Mouse (Mus musculus): ENCODE results near the gene Zfp324.
A peak's percentile ranks its signal among the peaks of the same experiment; 100 is the strongest.

Gene Zfp324

DNA sequence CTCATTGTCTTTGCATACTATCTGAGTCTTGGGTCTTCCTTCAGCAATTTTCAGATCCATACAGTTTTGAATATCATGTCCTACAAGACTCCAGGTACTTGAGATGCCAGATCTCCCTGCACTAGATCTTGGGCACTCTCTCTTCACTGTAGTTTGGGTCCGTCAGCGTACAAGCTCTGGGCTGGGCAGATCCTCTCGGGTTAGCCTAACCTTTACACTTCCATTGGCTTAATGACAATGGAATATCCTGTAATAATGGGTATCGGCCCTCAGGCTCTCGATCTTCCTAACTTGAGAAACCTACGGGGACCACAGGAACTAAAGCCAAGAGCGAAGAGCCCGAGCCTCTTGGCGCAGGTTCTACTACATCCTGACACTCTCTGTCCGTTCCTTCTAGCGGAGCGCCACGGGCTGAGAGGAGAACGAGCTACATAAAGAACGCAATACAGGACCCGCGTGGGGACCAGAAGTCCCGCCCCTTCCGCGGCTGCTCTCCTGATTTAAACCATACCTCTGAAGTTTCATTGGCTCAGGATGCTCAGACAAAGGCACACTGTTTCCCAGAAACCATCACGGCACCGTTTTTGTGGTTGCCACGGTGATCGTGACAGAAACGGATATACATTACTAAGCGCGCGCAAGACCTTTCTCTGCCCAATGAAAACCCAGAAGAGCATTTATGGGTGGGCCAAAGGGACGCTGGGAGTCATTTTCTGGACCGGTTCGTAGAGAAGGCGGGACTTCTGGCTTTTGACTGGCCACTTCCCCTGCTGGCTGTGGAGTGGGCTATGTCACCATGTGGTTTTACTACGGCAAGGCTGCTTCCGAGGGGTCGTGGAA is 16.4 kb upstream of the Zfp324 start:
- DNase-seq (ENCODE audit: low read depth, low spot score) = peak; percentile 98
- Histone ChIP-seq H3K36me3 (ENCODE audit: control insufficient read depth, insufficient read depth, low read length, poor library complexity, severe bottlenecking) (no peaks in the 10 kb centered on the region), H3K27me3 (ENCODE audit: control insufficient read depth, insufficient read depth, low read length, poor library complexity, severe bottlenecking) (no peaks in the 10 kb centered on the region)

DNA sequence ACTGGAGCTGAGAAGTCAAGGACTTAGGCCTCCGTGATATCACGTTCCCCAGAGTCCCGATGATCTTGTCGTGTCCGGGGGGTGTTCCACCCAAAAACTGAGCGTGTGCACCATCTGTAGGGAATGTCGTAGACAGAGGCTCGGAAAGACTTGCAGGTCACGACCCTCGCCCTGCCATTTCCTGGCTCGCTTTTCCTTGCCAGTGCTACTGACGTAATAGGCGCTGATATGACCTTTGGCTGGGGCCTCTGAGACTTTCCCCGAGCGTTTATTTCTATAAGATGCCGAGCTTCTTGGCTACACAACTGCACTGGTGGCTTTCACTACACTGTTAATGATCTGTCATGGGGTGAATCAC is 15.8 kb upstream of the Zfp324 start:
- Histone ChIP-seq H3K27me3 (ENCODE audit: control insufficient read depth, insufficient read depth, low read length, poor library complexity, severe bottlenecking) (no peaks in the 10 kb centered on the region), H3K36me3 (ENCODE audit: control insufficient read depth, insufficient read depth, low read length, poor library complexity, severe bottlenecking) (no peaks in the 10 kb centered on the region)
- no peak for DNase-seq (ENCODE audit: low read depth, low spot score)

DNA sequence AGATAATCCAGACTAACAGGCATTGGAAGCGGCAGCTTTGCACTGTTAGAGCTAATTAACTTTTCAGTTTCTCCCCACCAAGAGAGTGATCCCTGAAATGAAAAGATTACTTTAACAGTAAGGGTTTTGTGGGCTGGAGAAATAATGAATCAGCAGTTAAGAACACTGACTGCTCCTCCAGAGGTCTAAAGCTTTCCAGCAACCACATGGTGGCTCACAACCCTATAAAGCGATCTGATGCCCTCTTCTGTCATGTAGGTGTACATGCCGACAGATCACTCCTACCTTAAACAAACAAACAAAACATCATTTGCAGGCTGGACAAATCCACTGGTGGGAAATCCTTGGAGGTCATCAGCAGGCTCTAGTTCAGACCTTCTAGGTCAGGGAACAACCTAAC is 10.7 kb upstream of the Zfp324 start:
- peak; percentile 22 for DNase-seq (ENCODE audit: low read depth, low spot score)
- Histone ChIP-seq H3K27me3 (ENCODE audit: control insufficient read depth, insufficient read depth, low read length, poor library complexity, severe bottlenecking) (no peaks in the 10 kb centered on the region), H3K36me3 (ENCODE audit: control insufficient read depth, insufficient read depth, low read length, poor library complexity, severe bottlenecking) (no peaks in the 10 kb centered on the region)

DNA sequence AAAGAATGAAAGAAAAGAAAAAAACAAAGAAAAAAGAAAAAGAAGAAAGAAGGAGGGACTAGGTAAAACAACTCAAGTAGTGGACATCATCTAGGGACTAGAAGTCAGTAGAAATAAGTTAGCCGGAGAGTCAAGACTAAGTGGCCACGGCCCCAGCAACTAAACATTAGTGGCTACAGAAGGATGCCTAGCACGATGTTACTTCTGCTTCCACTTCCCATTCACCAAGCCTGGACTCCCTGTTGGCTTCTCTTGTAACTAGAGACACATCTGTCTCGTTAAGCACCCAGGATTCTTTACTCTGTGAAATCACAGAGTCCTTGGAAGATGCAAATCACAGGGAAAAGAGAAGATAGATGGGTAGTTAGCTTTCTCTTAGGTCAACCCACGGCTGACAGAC is 8.1 kb upstream of the Zfp324 start:
- Histone ChIP-seq H3K36me3 (ENCODE audit: control insufficient read depth, insufficient read depth, low read length, poor library complexity, severe bottlenecking) (no peaks in the 10 kb centered on the region), H3K27me3 (ENCODE audit: control insufficient read depth, insufficient read depth, low read length, poor library complexity, severe bottlenecking) (no peaks in the 10 kb centered on the region)
- DNase-seq (ENCODE audit: low read depth, low spot score) = no peak

DNA sequence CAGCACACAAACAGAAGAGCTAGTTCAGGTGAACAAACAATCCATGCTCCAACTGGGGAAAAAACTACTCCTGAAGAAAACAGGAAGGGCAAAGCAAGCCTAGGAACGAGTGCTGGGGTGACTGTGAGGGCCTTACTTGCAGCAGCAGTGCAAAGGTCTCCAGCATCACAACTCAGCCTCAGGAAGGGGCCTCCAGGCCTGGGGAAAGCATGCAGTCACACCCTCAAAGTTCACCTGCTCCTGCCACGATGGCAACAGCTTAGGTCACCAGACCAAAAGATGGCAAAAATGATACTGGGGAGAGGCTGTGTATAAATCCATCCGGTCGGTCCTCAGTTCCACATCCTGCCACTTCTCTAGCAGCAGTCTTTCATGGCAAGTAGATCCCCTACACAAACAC is 6.7 kb upstream of the Zfp324 start:
- no peak for DNase-seq (ENCODE audit: low read depth, low spot score)
- Histone ChIP-seq H3K27me3 (ENCODE audit: control insufficient read depth, insufficient read depth, low read length, poor library complexity, severe bottlenecking) (no peaks in the 10 kb centered on the region), H3K36me3 (ENCODE audit: control insufficient read depth, insufficient read depth, low read length, poor library complexity, severe bottlenecking) (no peaks in the 10 kb centered on the region)

DNA sequence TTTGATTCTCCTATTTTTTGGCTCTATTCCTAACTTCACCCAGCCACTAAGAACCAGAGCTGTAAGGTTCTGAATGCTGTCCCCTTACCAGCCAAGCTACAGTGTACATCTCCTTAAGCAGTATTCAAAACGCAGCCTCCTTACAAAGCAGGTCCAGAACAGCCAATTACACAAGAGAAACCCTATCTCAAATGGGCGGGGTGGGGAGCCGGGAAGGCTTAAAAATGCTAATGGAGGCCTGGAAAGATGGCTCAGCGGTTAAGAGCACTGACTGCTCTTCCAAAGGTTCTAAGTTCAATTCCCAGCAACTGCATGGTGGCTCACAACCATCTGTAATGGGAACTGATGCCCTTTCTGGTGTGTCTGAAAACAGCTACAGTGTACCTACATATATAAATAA is 5.9 kb upstream of the Zfp324 start:
- no peaks in the 10 kb centered on the region for H3K36me3 ChIP-seq (ENCODE audit: control insufficient read depth, insufficient read depth, low read length, poor library complexity, severe bottlenecking)
- DNase-seq (ENCODE audit: low read depth, low spot score) = no peak
- H3K27me3 ChIP-seq (ENCODE audit: control insufficient read depth, insufficient read depth, low read length, poor library complexity, severe bottlenecking) = no peaks in the 10 kb centered on the region

DNA sequence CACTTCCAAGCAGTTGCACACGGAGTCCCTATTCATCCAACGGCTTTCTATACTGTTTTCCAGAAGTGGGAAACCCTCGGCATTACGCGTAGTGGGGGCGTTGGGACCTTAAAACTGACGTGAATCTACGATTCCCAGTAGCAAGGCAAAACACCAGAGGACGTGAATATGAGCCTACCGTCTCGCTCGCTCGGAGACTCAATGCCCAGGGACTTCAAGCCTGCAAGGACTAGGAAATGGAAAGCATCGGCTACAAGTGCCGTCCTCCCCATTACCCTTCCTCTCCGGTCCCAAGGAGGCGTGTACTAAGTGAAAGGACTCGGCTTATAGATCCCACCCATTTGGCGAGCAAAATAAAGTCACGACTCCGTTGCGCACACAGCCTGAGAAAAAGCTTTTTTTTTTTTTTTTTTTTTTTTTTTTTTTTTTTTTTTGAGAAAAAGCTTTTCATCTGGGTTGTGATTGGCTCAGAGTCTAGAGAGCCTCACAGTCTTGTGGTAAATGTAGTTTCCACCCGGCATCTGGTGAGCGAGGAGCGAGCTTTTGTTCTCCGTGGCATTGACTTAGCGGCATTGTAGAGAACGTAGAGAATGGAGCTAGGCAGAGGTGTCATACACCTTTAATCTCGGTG is 4.0 kb upstream of the Zfp324 start:
- DNase-seq (ENCODE audit: low read depth, low spot score) = peak; percentile 81
- no peaks in the 10 kb centered on the region for H3K27me3 ChIP-seq (ENCODE audit: control insufficient read depth, insufficient read depth, low read length, poor library complexity, severe bottlenecking)
- H3K36me3 ChIP-seq (ENCODE audit: control insufficient read depth, insufficient read depth, low read length, poor library complexity, severe bottlenecking) = no peaks in the 10 kb centered on the region

DNA sequence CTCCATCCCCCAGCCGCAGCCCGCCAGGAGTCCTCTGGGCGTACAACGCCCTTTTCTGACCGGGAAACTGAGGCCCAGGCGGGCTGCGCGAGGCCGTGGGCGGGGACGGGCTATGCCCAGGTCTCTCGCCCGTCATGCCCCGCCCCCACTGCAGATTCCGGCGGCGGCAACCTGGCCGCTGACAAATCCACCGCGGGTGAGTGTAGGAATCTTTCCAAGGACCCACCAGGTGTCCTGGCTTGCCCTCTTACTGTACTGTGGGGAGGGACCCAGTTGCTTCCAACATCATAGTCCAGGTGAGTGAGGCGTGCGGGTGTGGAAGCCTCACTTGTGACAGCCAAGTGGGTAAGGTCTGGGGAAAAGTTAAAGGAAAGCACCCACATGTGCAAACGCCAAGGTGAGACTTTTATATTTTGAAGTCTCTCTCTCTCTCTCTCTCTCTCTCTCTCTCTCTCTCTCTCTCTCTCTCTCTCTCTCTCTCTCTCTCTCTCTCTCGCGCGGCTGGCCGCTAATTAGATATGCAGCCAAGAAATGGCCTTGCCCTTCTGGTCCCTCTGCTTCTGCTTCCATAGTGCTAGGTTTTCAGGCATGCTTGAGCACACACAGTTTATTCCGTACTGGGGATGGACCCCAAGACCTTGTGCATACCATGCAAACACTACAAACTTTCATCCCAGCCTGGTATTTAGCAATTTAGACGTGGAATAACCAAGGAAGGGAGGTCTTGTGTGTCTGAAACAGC is 637 bp downstream of the Zfp324 start:
- DNase-seq (ENCODE audit: low read depth, low spot score) = peak; percentile 41
- no peaks in the 10 kb centered on the region for H3K27me3 ChIP-seq (ENCODE audit: control insufficient read depth, insufficient read depth, low read length, poor library complexity, severe bottlenecking)
- H3K36me3 ChIP-seq (ENCODE audit: control insufficient read depth, insufficient read depth, low read length, poor library complexity, severe bottlenecking) = peaks cover 2% of the 10 kb centered on the region; the same call in 1 of the 2 replicates

DNA sequence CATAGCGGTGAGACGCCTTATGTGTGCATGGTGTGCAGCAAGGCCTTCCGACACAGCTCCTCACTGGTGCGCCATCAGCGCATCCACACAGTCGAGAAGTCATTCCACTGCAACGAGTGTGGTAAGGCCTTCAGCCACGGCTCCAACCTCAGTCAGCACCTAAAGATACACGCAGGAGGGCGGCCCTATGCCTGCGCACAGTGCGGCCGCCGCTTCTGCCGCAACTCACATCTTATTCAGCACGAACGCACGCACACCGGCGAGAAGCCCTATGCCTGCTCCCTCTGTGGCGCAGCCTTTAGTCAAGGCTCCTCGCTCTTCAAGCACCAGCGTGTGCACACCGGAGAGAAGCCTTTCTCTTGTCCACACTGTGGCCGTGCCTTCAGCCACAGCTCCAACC is 5.3 kb downstream of the Zfp324 start:
- peaks cover 4% of the 10 kb centered on the region; the same call in 1 of the 2 replicates for H3K36me3 ChIP-seq (ENCODE audit: control insufficient read depth, insufficient read depth, low read length, poor library complexity, severe bottlenecking)
- H3K27me3 ChIP-seq (ENCODE audit: control insufficient read depth, insufficient read depth, low read length, poor library complexity, severe bottlenecking) = no peaks in the 10 kb centered on the region
- DNase-seq (ENCODE audit: low read depth, low spot score) = no peak

DNA sequence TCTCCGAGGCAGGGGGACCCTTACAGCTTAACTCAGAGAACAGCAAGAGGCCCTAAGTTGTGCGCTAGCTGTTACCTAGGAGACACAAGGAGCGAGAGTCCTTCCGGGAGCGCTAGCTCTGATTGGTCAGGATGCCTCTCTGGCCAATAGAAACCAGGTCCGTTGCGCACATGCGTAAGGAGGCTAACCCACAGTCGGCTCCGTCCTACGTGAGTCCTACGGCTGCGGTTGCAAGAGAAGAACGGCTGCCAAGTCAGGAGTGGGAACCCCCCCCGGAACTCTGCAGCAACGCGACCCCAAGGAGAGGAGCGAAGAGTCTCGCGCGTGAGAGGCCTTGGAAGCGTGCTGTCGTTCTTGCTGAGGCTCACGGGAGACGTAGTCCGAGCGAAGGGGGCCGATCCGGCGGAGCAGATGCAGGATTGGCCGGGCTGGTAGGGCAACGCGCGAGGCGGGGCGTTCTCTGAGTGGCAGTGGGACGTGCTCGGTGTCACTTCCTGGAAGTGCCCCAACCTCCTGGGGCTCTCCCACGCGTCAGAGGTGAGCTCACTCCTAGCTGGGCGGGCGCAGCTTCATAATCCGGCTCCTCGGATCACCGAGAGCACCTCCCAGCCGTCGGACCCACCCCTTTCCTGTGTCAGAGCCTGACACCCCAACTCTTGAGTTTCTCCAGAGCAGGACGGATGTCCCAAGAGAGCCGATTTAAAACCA is 12.2 kb downstream of the Zfp324 start, which contains the start of gene Zfp446:
Gene Zfp446, plus strand, starts transcription at position 167 of the 708 bp plus-strand sequence.
- H3K36me3 ChIP-seq (ENCODE audit: control insufficient read depth, insufficient read depth, low read length, poor library complexity, severe bottlenecking) = no peaks in the 10 kb centered on the region; the same call in 1 of the 2 replicates
- peak; percentile 98 for DNase-seq (ENCODE audit: low read depth, low spot score)
- no peaks in the 10 kb centered on the region for H3K27me3 ChIP-seq (ENCODE audit: control insufficient read depth, insufficient read depth, low read length, poor library complexity, severe bottlenecking)

DNA sequence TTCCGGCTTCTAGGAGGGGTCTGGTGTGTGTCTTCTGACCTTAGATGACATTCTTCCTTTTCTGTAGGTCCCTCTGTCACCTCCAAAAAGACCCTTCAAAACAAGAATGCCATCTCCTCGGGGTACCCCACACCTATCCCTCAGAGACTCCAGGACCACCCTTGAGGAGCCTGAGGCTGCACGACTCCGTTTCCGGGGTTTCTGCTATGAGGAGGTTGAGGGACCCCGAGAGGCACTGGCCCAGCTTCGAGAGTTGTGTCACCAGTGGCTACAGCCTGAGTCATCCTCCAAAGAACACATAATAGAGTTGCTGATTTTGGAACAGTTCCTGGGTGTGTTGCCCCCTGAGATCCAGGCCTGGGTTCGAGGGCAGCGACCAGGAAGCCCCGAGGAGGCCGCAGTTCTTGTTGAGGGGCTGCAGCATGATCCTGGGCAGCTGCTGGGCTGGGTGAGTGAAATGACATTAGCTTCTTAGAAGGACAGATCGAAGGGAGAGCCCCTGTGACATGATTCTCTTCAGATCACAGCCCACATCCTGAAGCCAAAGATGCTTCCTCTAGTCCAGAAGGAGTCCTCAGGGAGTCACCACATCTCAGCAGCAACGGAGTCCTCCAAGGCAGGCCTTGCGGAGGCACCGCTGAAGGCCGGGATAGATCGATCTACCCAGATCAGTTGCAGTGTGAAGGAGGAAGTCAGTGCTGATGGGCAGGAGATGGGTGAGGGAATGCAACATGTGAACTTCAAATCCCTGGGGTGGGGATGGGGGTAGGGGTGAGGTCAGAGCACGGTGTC is 13.5 kb downstream of the Zfp324 start:
- no peaks in the 10 kb centered on the region; the same call in 1 of the 2 replicates for H3K36me3 ChIP-seq (ENCODE audit: control insufficient read depth, insufficient read depth, low read length, poor library complexity, severe bottlenecking)
- DNase-seq (ENCODE audit: low read depth, low spot score) = peak; percentile 8
- no peaks in the 10 kb centered on the region for H3K27me3 ChIP-seq (ENCODE audit: control insufficient read depth, insufficient read depth, low read length, poor library complexity, severe bottlenecking)

DNA sequence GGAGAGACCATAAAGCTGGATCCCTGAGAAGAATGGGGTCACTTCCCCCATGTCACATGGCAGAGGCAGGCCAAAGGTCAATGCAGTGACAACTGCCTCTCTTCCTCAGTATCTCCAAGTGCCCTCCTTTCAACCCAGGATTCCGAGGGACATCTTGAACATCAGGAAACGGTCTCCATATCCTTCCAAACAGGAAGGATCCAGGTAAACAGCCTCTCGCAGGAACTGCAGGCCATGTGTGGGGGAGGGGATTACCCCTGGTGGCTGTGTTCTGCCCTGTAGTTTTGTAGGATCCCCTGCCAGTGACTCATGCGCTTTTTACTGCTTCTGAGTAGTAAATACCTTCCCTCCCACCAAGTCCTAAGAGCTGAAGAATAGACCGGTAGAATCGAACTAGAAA is 14.1 kb downstream of the Zfp324 start:
- Histone ChIP-seq H3K27me3 (ENCODE audit: control insufficient read depth, insufficient read depth, low read length, poor library complexity, severe bottlenecking) (no peaks in the 10 kb centered on the region), H3K36me3 (ENCODE audit: control insufficient read depth, insufficient read depth, low read length, poor library complexity, severe bottlenecking) (no peaks in the 10 kb centered on the region; the same call in 1 of the 2 replicates)
- no peak for DNase-seq (ENCODE audit: low read depth, low spot score)

DNA sequence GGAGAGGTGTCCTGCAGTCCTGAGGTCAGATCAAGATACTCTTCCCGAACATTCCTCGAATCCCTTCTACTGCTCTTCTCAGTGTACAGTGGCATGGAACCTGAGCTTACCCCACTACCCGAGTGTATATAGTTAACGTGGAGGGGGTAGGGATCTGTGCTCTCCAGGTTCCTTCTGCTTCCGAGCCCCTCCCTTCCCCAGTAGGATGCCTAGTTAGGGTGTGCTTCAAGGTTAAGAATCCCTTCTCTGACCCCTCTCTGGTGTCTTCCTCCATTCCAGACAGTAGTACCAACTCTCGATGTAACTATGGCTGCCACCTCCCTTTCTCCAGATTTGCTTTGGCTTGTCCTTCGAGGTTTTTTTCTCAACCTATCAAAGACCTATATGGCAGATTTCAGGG is 14.7 kb downstream of the Zfp324 start:
- Histone ChIP-seq H3K27me3 (ENCODE audit: control insufficient read depth, insufficient read depth, low read length, poor library complexity, severe bottlenecking) (no peaks in the 10 kb centered on the region), H3K36me3 (ENCODE audit: control insufficient read depth, insufficient read depth, low read length, poor library complexity, severe bottlenecking) (no peaks in the 10 kb centered on the region; the same call in 1 of the 2 replicates)
- no peak for DNase-seq (ENCODE audit: low read depth, low spot score)

DNA sequence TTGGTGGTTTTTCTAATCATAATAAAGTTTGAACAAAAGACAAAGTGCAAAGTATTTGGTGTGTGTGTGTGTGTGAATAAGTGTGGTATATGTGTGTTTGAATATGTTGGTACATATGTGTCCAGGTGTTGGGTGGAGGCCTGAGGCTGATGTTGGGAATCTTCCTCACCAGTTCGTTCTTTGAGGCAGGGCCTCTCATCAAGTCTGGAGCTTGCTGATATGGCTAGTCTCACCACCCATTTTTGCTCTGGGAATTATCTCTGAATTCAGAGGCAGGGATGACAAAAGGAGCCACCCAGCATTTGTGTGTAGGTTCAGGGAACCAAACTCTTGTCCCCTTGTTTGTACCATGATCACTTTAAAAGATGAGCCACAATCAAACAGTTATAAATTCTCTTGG is 20.1 kb downstream of the Zfp324 start:
- Histone ChIP-seq H3K36me3 (ENCODE audit: control insufficient read depth, insufficient read depth, low read length, poor library complexity, severe bottlenecking) (no peaks in the 10 kb centered on the region; the same call in 1 of the 2 replicates), H3K27me3 (ENCODE audit: control insufficient read depth, insufficient read depth, low read length, poor library complexity, severe bottlenecking) (no peaks in the 10 kb centered on the region)
- no peak for DNase-seq (ENCODE audit: low read depth, low spot score)

All from splenic B cell, adult 2 months (primary cell).